Mouse (Mus musculus) liver, embryonic 14 days (tissue): Measurements from ENCODE around the gene Olfr1329. TPM values are rescaled to one million over a fixed set of nuclear protein-coding genes. Genes with fewer than 3 reads are reported as not detected.

Source experiments
- polyA plus RNA-seq: library from polyadenylated mRNA; depleted of rRNA; stranded (reverse); fragments of >200 nt; gene quantifications from 2 replicates; pipeline ENCODE4 v1.2.3, GENCODE M21; 2012; rRNA removed

The Olfr1329 gene
- not detected in 2 replicates for polyA plus RNA-seq

DNA sequence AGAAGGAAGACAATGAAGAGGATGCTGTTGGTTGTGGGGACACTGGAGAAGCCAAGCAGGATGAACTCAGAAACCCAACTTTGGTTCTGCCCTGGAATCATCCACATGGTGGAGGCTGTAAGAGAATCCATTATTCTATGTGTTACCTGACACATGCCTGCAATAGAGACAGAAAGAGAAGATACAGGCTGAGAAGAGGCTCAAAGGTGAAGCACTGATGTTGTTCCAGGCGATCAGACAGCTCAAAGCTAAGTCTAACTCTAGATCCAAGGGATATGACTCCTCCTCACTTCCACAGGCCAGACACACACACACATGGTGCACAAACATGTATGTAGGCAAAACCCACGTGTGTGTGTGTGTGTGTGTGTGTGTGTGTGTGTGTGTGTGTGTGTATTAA, at the start of gene Olfr1329:
Olfr1329 (minus strand) TSS at position 101 of the 400 bp plus-strand sequence.

GRCm38 (mm10) chr4:118961141-118961628, 43.9 kb upstream of the Olfr1329 start, which contains the start of gene Lao1:
TSS of gene Lao1 (plus strand) at chr4:118961578.

DNA sequence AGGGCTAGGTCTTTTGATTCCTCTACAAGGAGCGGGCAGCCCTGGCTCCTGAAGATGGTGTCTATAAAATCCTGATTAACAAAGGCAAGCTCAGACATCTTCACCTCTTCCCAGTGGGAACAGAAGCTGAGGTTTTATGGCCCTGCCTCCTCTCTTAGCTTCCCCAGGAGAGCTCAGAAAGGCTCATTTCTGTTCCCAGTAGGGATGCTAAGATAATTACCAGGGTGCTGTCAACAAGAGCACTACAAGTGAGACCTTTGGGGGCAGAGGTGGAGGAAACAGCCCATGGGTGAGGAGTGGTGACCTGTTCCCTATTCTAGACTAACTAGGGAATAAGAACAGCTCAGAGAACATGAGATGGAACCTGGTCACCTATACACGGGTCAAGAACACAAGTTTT, 21.2 kb upstream of the Olfr1329 start, which contains the start of gene Olfr1328:
Olfr1328 (minus strand) TSS at position 101 of the 400 bp plus-strand sequence.

DNA sequence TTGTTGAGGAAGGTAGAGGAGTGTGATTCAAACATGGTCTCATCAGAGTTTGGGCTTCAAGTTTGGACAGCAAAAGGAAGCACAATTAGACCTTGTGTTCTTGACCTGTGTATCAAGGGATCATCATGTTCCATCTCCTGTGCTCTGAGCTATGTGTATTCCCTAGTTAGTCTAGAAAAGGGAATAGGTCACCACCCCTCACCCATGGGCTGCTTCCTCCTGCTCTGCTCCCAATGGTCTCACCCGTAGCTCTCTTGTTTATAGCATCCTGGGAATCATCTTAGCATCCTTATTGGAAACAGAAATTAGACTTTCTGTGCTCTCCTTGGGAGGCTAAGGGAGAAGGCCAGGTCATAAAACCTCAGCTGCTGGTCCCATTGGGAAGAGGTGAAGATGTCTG, 29.0 kb downstream of the Olfr1329 start, which contains the start of gene Olfr1330:
Olfr1330 (plus strand) TSS at position 301 of the 400 bp plus-strand sequence.

Other genes with a start within 250 kb of the Olfr1329 start
- not detected in 2 replicates for gene Olfr1342, start 224.7 kb downstream of the Olfr1329 start, polyA plus RNA-seq
- not detected in 2 replicates for gene Olfr1341, start 213.9 kb downstream of the Olfr1329 start, polyA plus RNA-seq
- gene Olfr1340, start 197.3 kb downstream of the Olfr1329 start, polyA plus RNA-seq, result not detected in 2 replicates
- gene Olfr1339, start 185.3 kb downstream of the Olfr1329 start, polyA plus RNA-seq, result not detected in 2 replicates
- gene Olfr1338, start 158.7 kb downstream of the Olfr1329 start, polyA plus RNA-seq, result not detected in 2 replicates
- gene Olfr1337, start 134.9 kb downstream of the Olfr1329 start, polyA plus RNA-seq, result not detected in 2 replicates
- gene Olfr1335, start 107.5 kb downstream of the Olfr1329 start, polyA plus RNA-seq, result not detected in 2 replicates
- gene Olfr1333, start 81.2 kb downstream of the Olfr1329 start, polyA plus RNA-seq, result not detected in 2 replicates
- gene Olfr1331, start 52.8 kb downstream of the Olfr1329 start, polyA plus RNA-seq, result not detected in 2 replicates
- not detected in 2 replicates for gene Olfr1330, start 28.9 kb downstream of the Olfr1329 start, polyA plus RNA-seq
- not detected in 2 replicates for gene Olfr1328, start 21.1 kb upstream of the Olfr1329 start, polyA plus RNA-seq
- gene Lao1, start 44.1 kb upstream of the Olfr1329 start, polyA plus RNA-seq, result not detected in 2 replicates
- gene Slc2a1, start 191.2 kb upstream of the Olfr1329 start, polyA plus RNA-seq, result 131 and 168 TPM in 2 replicates